Mouse (Mus musculus) ovary, postnatal 14 days (tissue): ENCODE measurements around the gene Tmtc4.
A peak's percentile ranks its signal among the peaks of the same experiment; 100 is the strongest.

Experiments used
- DNase-seq: peaks from one replicate; pipeline ENCODE4 v3.0.0; 2022; ENCODE audit warnings: low spot score

Gene Tmtc4

DNA sequence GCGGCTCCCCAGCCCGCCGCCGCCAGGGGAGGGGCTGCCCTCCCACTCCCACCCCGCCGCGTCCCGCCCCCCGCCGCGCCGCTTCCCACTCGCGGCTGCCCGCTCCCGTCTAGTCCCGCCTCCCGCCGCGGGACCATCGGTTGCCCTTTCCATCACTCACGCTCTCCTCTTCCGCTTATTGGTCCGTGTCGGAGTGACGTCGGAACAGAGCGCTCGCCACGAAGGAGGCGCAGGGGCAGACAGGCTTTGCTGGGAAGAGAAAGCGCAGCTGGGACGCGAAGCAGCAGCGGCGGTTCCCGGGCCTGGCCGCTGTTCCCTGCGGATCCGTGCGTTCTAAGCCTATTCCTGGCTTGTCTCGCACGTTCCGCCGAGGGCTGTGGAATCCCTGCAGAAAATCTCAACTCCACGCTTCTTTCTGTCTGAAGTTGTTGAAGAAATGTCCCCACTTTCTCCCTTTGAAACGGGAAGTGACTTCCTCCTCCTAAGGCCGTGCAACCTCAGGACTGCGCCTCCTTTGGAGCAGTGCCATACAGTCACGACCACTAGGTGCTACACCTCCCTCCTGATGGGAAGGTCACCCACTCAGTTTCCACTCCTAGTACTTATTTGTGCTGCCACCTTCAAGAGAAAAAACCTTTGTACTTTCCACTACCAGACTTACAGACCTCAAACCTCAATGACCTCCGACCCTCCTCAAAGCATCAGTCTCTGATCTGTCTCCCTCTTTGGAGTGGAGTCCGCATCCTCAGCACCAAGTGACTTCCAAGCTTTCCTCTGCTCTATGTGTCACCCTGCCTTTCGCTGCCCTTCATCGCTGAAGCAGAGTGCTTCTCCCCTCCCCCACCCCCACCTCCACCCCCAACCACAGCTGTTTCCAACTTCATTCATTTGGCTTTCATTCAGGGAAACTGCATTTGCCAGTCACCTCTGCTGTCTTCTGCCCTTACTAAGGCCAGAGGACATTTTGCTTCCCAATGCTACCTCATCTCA, at the start of gene Tmtc4:
TSS of gene Tmtc4 (minus strand) at position 810 of the 990 bp plus-strand sequence.
- DNase-seq: peak; percentile 89

DNA sequence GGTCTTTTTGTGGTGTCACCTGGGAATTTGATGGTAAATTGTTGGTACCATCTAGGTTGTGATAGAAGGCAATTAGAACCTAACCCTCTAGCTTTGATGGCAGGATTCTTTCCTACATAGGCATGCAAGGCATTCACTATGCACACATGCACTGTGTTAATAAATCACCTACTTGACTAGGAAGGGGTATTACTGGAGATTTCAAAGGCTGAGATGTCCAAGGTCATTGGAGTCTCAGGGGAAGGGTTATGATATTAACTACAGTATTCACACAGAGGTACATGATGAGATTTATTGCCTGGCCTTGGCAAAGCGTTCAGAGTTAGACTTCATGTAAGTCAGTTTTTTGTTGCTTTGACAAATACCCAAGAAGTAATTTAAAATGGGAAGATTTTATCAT, 48.6 kb upstream of the Tmtc4 start:
- DNase-seq: no peak

DNA sequence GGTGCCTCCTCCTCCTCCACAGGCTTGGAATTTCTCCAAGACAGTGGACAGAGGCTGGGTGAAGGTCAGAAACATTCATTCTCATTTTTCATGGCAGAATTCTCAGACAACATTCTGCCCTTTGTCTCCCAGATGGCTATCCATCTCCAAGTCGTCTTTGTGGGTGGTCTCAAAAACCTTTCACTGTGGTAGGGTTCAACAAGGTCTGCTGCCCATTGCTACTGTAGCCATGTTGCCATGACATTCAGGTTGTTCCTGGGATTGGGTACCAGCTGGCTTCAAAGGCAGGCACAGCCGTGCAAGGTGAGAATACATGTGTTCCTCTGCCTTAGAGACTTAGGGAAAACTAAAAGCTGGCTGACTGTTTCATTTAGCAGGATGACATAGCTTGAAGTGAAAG, 44.0 kb upstream of the Tmtc4 start:
- no peak for DNase-seq

- no peak for DNase-seq
Observed at GRCm38 (mm10) chr14:123022981-123023380, 39.1 kb upstream of the Tmtc4 start.

GRCm38 (mm10) chr14:123016310-123016709, 32.5 kb upstream of the Tmtc4 start:
- DNase-seq: no peak

DNA sequence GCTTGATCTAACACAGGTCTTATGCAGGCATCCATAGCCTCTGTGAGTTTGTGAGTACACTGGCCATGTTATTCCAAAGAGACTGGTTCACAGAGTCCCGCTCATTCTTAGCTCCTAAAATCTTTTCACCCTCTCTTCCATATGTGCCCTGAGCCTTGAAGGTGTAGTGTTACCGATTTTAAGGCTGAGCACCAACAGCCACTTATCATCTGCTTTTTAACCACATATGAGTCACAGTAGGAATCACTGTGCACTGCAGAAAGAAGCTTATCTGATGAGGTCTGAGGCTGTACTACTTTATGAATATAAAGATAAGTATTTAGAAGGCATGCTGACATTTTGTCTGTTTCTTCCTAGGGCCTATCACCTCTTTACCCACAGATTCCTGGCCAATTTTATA, 31.9 kb upstream of the Tmtc4 start:
- no peak for DNase-seq

- DNase-seq: no peak
Observed at GRCm38 (mm10) chr14:123009108-123010018, 25.5 kb upstream of the Tmtc4 start.

DNA sequence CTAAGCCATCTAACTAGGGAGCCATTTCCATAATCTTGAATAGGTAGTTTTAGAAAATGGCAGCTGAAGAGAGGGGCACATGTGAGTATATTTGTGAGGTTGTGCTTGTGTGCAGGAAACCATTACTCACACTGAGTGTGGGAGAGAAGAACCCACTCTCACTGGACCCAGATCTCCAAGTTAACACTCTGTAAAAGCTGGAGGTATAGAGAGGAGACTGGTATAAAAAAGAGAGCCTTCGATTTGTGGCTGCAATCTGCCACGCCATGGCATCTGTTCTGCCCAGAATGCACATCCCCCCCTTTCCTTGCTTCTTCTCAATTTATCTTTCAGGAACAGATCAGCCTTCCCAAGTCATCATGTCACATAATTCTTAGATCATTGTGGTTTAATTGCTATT, 24.8 kb upstream of the Tmtc4 start:
- DNase-seq: no peak

- DNase-seq: no peak
Observed at GRCm38 (mm10) chr14:123003715-123004114, 19.9 kb upstream of the Tmtc4 start.

DNA sequence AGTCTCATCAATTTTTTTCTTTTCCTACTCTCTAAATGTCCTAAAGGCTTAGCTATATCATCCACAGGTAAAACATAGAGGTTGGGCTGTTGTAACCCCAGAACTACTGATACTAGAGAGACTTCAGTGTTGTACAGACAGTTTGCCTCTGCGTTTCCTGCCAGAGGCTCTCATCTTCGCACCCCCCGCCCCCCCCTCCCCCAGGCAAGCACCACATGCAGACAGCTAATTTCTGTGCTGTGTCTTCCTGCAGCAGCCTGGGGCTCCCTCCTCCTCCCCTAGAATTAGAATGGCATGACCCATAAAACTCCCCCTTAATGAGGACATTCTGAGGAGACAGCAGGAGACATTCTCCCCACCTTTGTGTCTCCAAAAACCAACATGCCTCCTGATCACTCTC, 17.6 kb upstream of the Tmtc4 start:
- DNase-seq: no peak

GRCm38 (mm10) chr14:122997465-122997864, 13.6 kb upstream of the Tmtc4 start:
- DNase-seq: no peak

- DNase-seq: no peak
Observed at GRCm38 (mm10) chr14:122993935-122994334, 10.1 kb upstream of the Tmtc4 start.

DNA sequence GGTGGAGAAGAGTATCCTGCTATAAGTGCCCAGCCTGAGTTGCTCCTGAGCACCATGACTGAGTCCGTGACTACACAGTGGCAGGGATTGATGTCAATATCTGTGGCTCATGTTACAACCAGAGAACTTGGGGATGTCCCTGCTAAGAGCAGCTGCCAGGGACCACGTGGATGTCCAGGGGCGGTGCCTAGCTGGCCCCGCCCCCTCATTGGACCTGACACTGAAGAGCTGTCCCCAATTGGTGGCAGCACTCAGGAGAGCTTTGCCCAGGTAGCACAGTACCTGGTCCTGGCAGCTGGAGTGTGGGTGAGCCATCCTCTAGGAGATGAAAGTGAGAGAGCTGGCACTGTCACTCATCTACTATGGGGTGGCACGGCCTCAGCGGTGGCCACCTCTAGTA, 9.1 kb upstream of the Tmtc4 start:
- DNase-seq: no peak

- DNase-seq: no peak
Observed at GRCm38 (mm10) chr14:122990521-122991052, 6.8 kb upstream of the Tmtc4 start.

GRCm38 (mm10) chr14:122986404-122986803, 2.6 kb upstream of the Tmtc4 start:
- DNase-seq: no peak

- peak; percentile 55 for DNase-seq
Observed at GRCm38 (mm10) chr14:122982571-122983225, 1.1 kb downstream of the Tmtc4 start.

GRCm38 (mm10) chr14:122981831-122982485, 1.9 kb downstream of the Tmtc4 start:
- DNase-seq: no peak

- DNase-seq: no peak
Observed at GRCm38 (mm10) chr14:122978871-122979270, 5.0 kb downstream of the Tmtc4 start.

DNA sequence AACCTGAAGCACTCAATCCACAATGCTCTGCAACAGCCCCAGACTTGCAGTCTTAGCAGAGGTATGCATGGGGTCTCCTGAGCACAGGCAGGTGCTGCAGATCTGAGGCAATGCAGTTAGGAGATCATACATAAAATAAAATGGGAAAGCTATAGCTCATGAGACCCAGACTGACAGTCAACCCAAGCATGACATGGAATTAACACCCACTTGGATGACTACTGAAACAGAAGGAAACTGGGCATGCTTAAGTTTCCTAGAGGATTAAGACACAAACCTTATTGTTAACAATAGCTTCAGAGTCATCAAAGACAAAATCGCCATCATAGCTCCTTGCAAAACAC, 6.1 kb downstream of the Tmtc4 start:
- no peak for DNase-seq

- no peak for DNase-seq
Observed at GRCm38 (mm10) chr14:122977056-122977796, 6.6 kb downstream of the Tmtc4 start.
